Mouse (Mus musculus) monocyte, adult 5-6 weeks (primary cell): ENCODE results near the gene Gm21731. TPM values are rescaled to one million over a fixed set of nuclear protein-coding genes. Genes with fewer than 3 reads are reported as not detected.
A peak's percentile ranks its signal among the peaks of the same experiment; 100 is the strongest.
"Not testable (repeated sequence)": the region's sequence is repeated elsewhere in the genome, so short reads cannot be mapped to it uniquely, and the experiment has no call there.

Source experiments
- ATAC-seq: fragments of 153-309, 156-312 bp; replicated peaks from 2 replicates; pipeline ENCODE4 v1.8.0; 2017; ENCODE audit warnings: mild to moderate bottlenecking; ENCODE audit not compliant: low TSS enrichment, insufficient number of reproducible peaks, severe bottlenecking, poor library complexity, low FRiP score
- total RNA-seq: library from RNA; stranded (forward); fragments of 200-1000, 200-491, 200-594 nt; gene quantifications from 3 replicates; pipeline ENCODE4 v1.2.3, GENCODE M21; 2017

Gene Gm21731
- not detected in 3 replicates for total RNA-seq

- ATAC-seq: not testable (repeated sequence)
Observed at GRCm38 (mm10) chr13:120238811-120239210, at the start of gene Gm21731. Gene Gm21731, plus strand, starts transcription at chr13:120239111.

- ATAC-seq: peak; percentile 53; the same call in 1 of the 2 replicates
Observed at GRCm38 (mm10) chr13:120196189-120196821, 42.6 kb upstream of the Gm21731 start.

- ATAC-seq: not testable (repeated sequence)
Observed at GRCm38 (mm10) chr13:120215847-120216246, 23.1 kb upstream of the Gm21731 start, which contains the start of gene Gm21762. Gene Gm21762, minus strand, starts transcription at chr13:120215947.

GRCm38 (mm10) chr13:120220922-120221321, 18.0 kb upstream of the Gm21731 start:
- not testable (repeated sequence) for ATAC-seq

- ATAC-seq: peak; percentile 53; the same call in 1 of the 2 replicates
Observed at GRCm38 (mm10) chr13:120223012-120223659, 15.8 kb upstream of the Gm21731 start.

- 0 out of 2 replicates have a peak, but pooled peaks have one; percentile 43 for ATAC-seq
Observed at GRCm38 (mm10) chr13:120231798-120232197, 7.1 kb upstream of the Gm21731 start.

- 0 out of 2 replicates have a peak, but pooled peaks have one; percentile 50 for ATAC-seq
Observed at GRCm38 (mm10) chr13:120232447-120233049, 6.4 kb upstream of the Gm21731 start.

- peak; percentile 35; the same call in 1 of the 2 replicates for ATAC-seq
Observed at GRCm38 (mm10) chr13:120251208-120251924, 12.5 kb downstream of the Gm21731 start.

GRCm38 (mm10) chr13:120258817-120259658, 20.1 kb downstream of the Gm21731 start:
- peak; percentile 53 for ATAC-seq

- ATAC-seq: peak; percentile 52
Observed at GRCm38 (mm10) chr13:120259718-120260117, 20.8 kb downstream of the Gm21731 start.

GRCm38 (mm10) chr13:120262870-120263269, 24.0 kb downstream of the Gm21731 start, which contains the start of gene AF067061:
Gene AF067061, plus strand, starts transcription at chr13:120263114.
- ATAC-seq: not testable (repeated sequence)

- ATAC-seq: peak; percentile 66; the same call in 1 of the 2 replicates
Observed at GRCm38 (mm10) chr13:120277837-120278236, 38.9 kb downstream of the Gm21731 start.

- ATAC-seq: peak; percentile 31; the same call in 1 of the 2 replicates
Observed at GRCm38 (mm10) chr13:120278784-120279183, 39.9 kb downstream of the Gm21731 start.

Other genes with a start within 250 kb of the Gm21731 start
- gene Gm36079, start 212.1 kb upstream of the Gm21731 start, total RNA-seq: 4.4 TPM in 1 of 3 replicates, not detected in the others
- 136 to 183 TPM (median 179 TPM) in 3 replicates for gene Gm21188, start 186.9 kb upstream of the Gm21731 start, total RNA-seq
- not detected in 3 replicates for gene Gm20767, start 98.9 kb upstream of the Gm21731 start, total RNA-seq
- gene Gm21818, start 66.7 kb upstream of the Gm21731 start, total RNA-seq: not detected in 3 replicates
- gene Gm21762, start 23.2 kb upstream of the Gm21731 start, total RNA-seq: not detected in 3 replicates
- gene AF067061, start 24.0 kb downstream of the Gm21731 start, total RNA-seq: not detected in 3 replicates
- 24.2 to 71.2 TPM (median 35.6 TPM) in 3 replicates for gene BC147527, start 61.3 kb downstream of the Gm21731 start, total RNA-seq
- not detected in 3 replicates for gene Tcstv3, start 77.8 kb downstream of the Gm21731 start, total RNA-seq